Mouse (Mus musculus) heart, postnatal 25 days (tissue): ENCODE measurements at regions not wholly inside any gene's neighbourhood (a gene's known extent, or its start where the extent isn't known, plus 50 kb on each side); places are given as distances from the start of the nearest gene placed in this dataset.

Experiments
- DNase-seq: peaks from one replicate; pipeline ENCODE4 v3.0.0; 2022; ENCODE audit warnings: low spot score
- intact Hi-C: fragments of 180-260 bp; cut with DNase I; formaldehyde crosslinking; loops from one replicate; pipeline ENCODE4 v1.15.1; 2025

- intact Hi-C loops, result no loop called here
- DNase-seq, result no peak
Observed at GRCm38 (mm10) chr11:56173246-56173645, 132.4 kb upstream of the Nmur2 start.

- no peak for DNase-seq
- intact Hi-C loops, result no loop called here
Observed at GRCm38 (mm10) chr11:56169576-56169975, 128.8 kb upstream of the Nmur2 start.

- intact Hi-C loops, result no loop called here
- no peak for DNase-seq
Observed at GRCm38 (mm10) chr11:56166849-56167248, 126.0 kb upstream of the Nmur2 start.

GRCm38 (mm10) chr11:56165759-56166158, 124.9 kb upstream of the Nmur2 start:
- intact Hi-C loops, result no loop called here
- no peak for DNase-seq

GRCm38 (mm10) chr11:56160286-56160685, 119.5 kb upstream of the Nmur2 start:
- DNase-seq, result no peak
- intact Hi-C loops, result no loop called here

- intact Hi-C loops, result loop anchor here (5.0 kb wide), 1 partner anchor 1153 kb away; no protein-coding TSS in a partner anchor
- no peak for DNase-seq
Observed at GRCm38 (mm10) chr11:56159412-56160074, 118.7 kb upstream of the Nmur2 start.

- no peak for DNase-seq
- intact Hi-C loops, result no loop called here
Observed at GRCm38 (mm10) chr11:56150825-56151342, 110.1 kb upstream of the Nmur2 start.

- DNase-seq, result no peak
- intact Hi-C loops, result no loop called here
Observed at GRCm38 (mm10) chr11:56149752-56150151, 108.9 kb upstream of the Nmur2 start.

- no peak for DNase-seq
- intact Hi-C loops, result no loop called here
Observed at GRCm38 (mm10) chr11:56148956-56149355, 108.1 kb upstream of the Nmur2 start.

GRCm38 (mm10) chr11:56146708-56147107, 105.9 kb upstream of the Nmur2 start:
- intact Hi-C loops, result no loop called here
- no peak for DNase-seq

GRCm38 (mm10) chr11:56131339-56131823, 90.6 kb upstream of the Nmur2 start:
- DNase-seq, result no peak
- intact Hi-C loops, result loop anchor here (1.0 to 5.0 kb wide), 2 partner anchors 1181 to 1336 kb away; no protein-coding TSS in a partner anchor

- no peak for DNase-seq
- intact Hi-C loops, result no loop called here
Observed at GRCm38 (mm10) chr11:56116553-56117232, 75.9 kb upstream of the Nmur2 start.

- DNase-seq, result no peak
- intact Hi-C loops, result loop anchor here (5.0 kb wide), 1 partner anchor 96 kb away; no protein-coding TSS in a partner anchor
Observed at GRCm38 (mm10) chr11:56107929-56108328, 67.1 kb upstream of the Nmur2 start.

- intact Hi-C loops, result loop anchor here (1.0 to 5.0 kb wide), 2 partner anchors 93 to 586 kb away; no protein-coding TSS in a partner anchor
- DNase-seq, result no peak
Observed at GRCm38 (mm10) chr11:56105632-56106031, 64.8 kb upstream of the Nmur2 start.

- no peak for DNase-seq
- intact Hi-C loops, result no loop called here
Observed at GRCm38 (mm10) chr11:56092891-56093290, 52.1 kb upstream of the Nmur2 start.
